Mouse (Mus musculus): ENCODE measurements around the gene Gm9999. TPM values are rescaled to one million over a fixed set of nuclear protein-coding genes. Genes with fewer than 3 reads are reported as not detected.

Gm9999 gene
- total and polyA plus RNA-seq, 3 experiments = not detected

GRCm38 (mm10) chr7:46962132-46962531, 21.2 kb upstream of the Gm9999 start:
- H3K27ac ChIP-seq = 0 out of 2 replicates have a peak overlapping the region, but pooled peaks have one; percentile 13
- no peaks in the 10 kb centered on the region for H3K27me3 ChIP-seq (ENCODE audit: control insufficient read depth, insufficient read depth, low read length)
- H3K4me3 ChIP-seq = no peak overlapping the region
- no peaks in the 10 kb centered on the region for H3K79me2 ChIP-seq (replicated peaks; ENCODE audit: control insufficient read depth, insufficient read depth, low read length)
- intact Hi-C loops (cut with DNase I) = loop anchor here (2.0 kb wide), 1 partner anchor 119 kb away; no protein-coding TSS in a partner anchor
- peaks cover 6% of the 10 kb centered on the region for H3K4me1 ChIP-seq (ENCODE audit: control insufficient read depth, insufficient read depth, low read length)
- no peak overlapping the region for H3K9ac ChIP-seq (ENCODE audit: low read depth, low read length)
- DNase-seq = no peak
- H3K36me3 ChIP-seq (ENCODE audit: control insufficient read depth, insufficient read depth, low read length) = no peaks in the 10 kb centered on the region
- TF ChIP-seq CTCF (IDR thresholded peaks at IDR 0.05) (no peak), POLR2A (IDR thresholded peaks at IDR 0.05; ENCODE audit: insufficient read depth, low read depth, low read length) (no peak), EP300 (IDR thresholded peaks at IDR 0.05; ENCODE audit: insufficient read depth, low read depth, low read length) (no peak)

- Histone ChIP-seq H3K79me2 (replicated peaks; ENCODE audit: control insufficient read depth, insufficient read depth, low read length) (no peaks in the 10 kb centered on the region), H3K9ac (ENCODE audit: low read depth, low read length) (peak overlapping the region; percentile 47), H3K36me3 (ENCODE audit: control insufficient read depth, insufficient read depth, low read length) (no peaks in the 10 kb centered on the region), H3K27me3 (ENCODE audit: control insufficient read depth, insufficient read depth, low read length) (no peaks in the 10 kb centered on the region), H3K4me3 (no peak overlapping the region), H3K4me1 (ENCODE audit: control insufficient read depth, insufficient read depth, low read length) (peaks cover 4% of the 10 kb centered on the region; the same call in 1 of the 2 replicates), H3K27ac (peak overlapping the region; percentile 44)
- TF ChIP-seq EP300 (IDR thresholded peaks at IDR 0.05; ENCODE audit: insufficient read depth, low read depth, low read length) (peak; percentile 41; the same call in 1 of the 2 replicates), POLR2A (IDR thresholded peaks at IDR 0.05; ENCODE audit: insufficient read depth, low read depth, low read length) (no peak), CTCF (IDR thresholded peaks at IDR 0.05) (peak; percentile 85)
- under 1% methylated on average over 9 of the region's 9 CpGs for WGBS
- DNase-seq = peak; percentile 50 to 64
- intact Hi-C loops (cut with DNase I) = loop anchor here (1.0 to 2.0 kb wide), 3 partner anchors 52 to 187 kb away; no protein-coding TSS in a partner anchor
Observed at GRCm38 (mm10) chr7:46962806-46963618, 20.4 kb upstream of the Gm9999 start.

GRCm38 (mm10) chr7:46964070-46964469, 19.3 kb upstream of the Gm9999 start:
- Histone ChIP-seq H3K9ac (ENCODE audit: low read depth, low read length) (no peak overlapping the region), H3K27ac (no peak overlapping the region), H3K27me3 (ENCODE audit: control insufficient read depth, insufficient read depth, low read length) (no peaks in the 10 kb centered on the region), H3K36me3 (ENCODE audit: control insufficient read depth, insufficient read depth, low read length) (no peaks in the 10 kb centered on the region), H3K79me2 (replicated peaks; ENCODE audit: control insufficient read depth, insufficient read depth, low read length) (no peaks in the 10 kb centered on the region), H3K4me3 (no peak overlapping the region), H3K4me1 (ENCODE audit: control insufficient read depth, insufficient read depth, low read length) (peaks cover 4% of the 10 kb centered on the region; the same call in 1 of the 2 replicates)
- TF ChIP-seq POLR2A (IDR thresholded peaks at IDR 0.05; ENCODE audit: insufficient read depth, low read depth, low read length) = no peak
- no peak for TF ChIP-seq EP300 (IDR thresholded peaks at IDR 0.05; ENCODE audit: insufficient read depth, low read depth, low read length)
- no peak for TF ChIP-seq CTCF (IDR thresholded peaks at IDR 0.05)
- no peak for DNase-seq
- 77% methylated on average over 7 of the region's 7 CpGs for WGBS
- intact Hi-C loops (cut with DNase I) = no loop called here

- Histone ChIP-seq H3K27ac (no peak overlapping the region), H3K27me3 (ENCODE audit: control insufficient read depth, insufficient read depth, low read length) (no peaks in the 10 kb centered on the region), H3K79me2 (replicated peaks; ENCODE audit: control insufficient read depth, insufficient read depth, low read length) (no peaks in the 10 kb centered on the region), H3K36me3 (ENCODE audit: control insufficient read depth, insufficient read depth, low read length) (no peaks in the 10 kb centered on the region), H3K4me3 (no peak overlapping the region), H3K4me1 (ENCODE audit: control insufficient read depth, insufficient read depth, low read length) (no peaks in the 10 kb centered on the region), H3K9ac (ENCODE audit: low read depth, low read length) (no peak overlapping the region)
- 85% methylated on average over 4 of the region's 4 CpGs for WGBS
- intact Hi-C loops (cut with DNase I) = no loop called here
- no peak for DNase-seq
- TF ChIP-seq EP300 (IDR thresholded peaks at IDR 0.05; ENCODE audit: insufficient read depth, low read depth, low read length) (no peak), POLR2A (IDR thresholded peaks at IDR 0.05; ENCODE audit: insufficient read depth, low read depth, low read length) (no peak), CTCF (IDR thresholded peaks at IDR 0.05) (no peak)
Observed at GRCm38 (mm10) chr7:46969898-46970297, 13.5 kb upstream of the Gm9999 start.

GRCm38 (mm10) chr7:46974648-46975047, 8.7 kb upstream of the Gm9999 start:
- no peaks in the 10 kb centered on the region for H3K4me1 ChIP-seq (ENCODE audit: control insufficient read depth, insufficient read depth, low read length)
- WGBS = 91% methylated on average over 4 of the region's 4 CpGs
- H3K36me3 ChIP-seq (ENCODE audit: control insufficient read depth, insufficient read depth, low read length) = no peaks in the 10 kb centered on the region
- no peak overlapping the region for H3K9ac ChIP-seq (ENCODE audit: low read depth, low read length)
- no peaks in the 10 kb centered on the region for H3K79me2 ChIP-seq (replicated peaks; ENCODE audit: control insufficient read depth, insufficient read depth, low read length)
- TF ChIP-seq CTCF (IDR thresholded peaks at IDR 0.05) = no peak
- TF ChIP-seq EP300 (IDR thresholded peaks at IDR 0.05; ENCODE audit: insufficient read depth, low read depth, low read length) = no peak
- no peak for TF ChIP-seq POLR2A (IDR thresholded peaks at IDR 0.05; ENCODE audit: insufficient read depth, low read depth, low read length)
- H3K4me3 ChIP-seq = no peak overlapping the region
- no peaks in the 10 kb centered on the region for H3K27me3 ChIP-seq (ENCODE audit: control insufficient read depth, insufficient read depth, low read length)
- intact Hi-C loops (cut with DNase I) = no loop called here
- no peak for DNase-seq
- H3K27ac ChIP-seq = no peak overlapping the region

- Histone ChIP-seq H3K79me2 (replicated peaks; ENCODE audit: control insufficient read depth, insufficient read depth, low read length) (no peaks in the 10 kb centered on the region), H3K36me3 (ENCODE audit: control insufficient read depth, insufficient read depth, low read length) (no peaks in the 10 kb centered on the region), H3K9ac (ENCODE audit: low read depth, low read length) (no peak overlapping the region), H3K4me3 (no peak overlapping the region), H3K27me3 (ENCODE audit: control insufficient read depth, insufficient read depth, low read length) (no peaks in the 10 kb centered on the region), H3K4me1 (ENCODE audit: control insufficient read depth, insufficient read depth, low read length) (no peaks in the 10 kb centered on the region), H3K27ac (no peak overlapping the region)
- WGBS = 85% methylated on average over 11 of the region's 11 CpGs
- intact Hi-C loops (cut with DNase I) = no loop called here
- TF ChIP-seq POLR2A (IDR thresholded peaks at IDR 0.05; ENCODE audit: insufficient read depth, low read depth, low read length) = no peak
- TF ChIP-seq CTCF (IDR thresholded peaks at IDR 0.05) = no peak
- no peak for TF ChIP-seq EP300 (IDR thresholded peaks at IDR 0.05; ENCODE audit: insufficient read depth, low read depth, low read length)
- no peak for DNase-seq
Observed at GRCm38 (mm10) chr7:46975456-46975855, 7.9 kb upstream of the Gm9999 start.
